Mouse (Mus musculus): ENCODE data around the gene Stip1. TPM values are rescaled to one million over a fixed set of nuclear protein-coding genes. Genes with fewer than 3 reads are reported as not detected.

The Stip1 gene
- polyA plus RNA-seq, 1 experiment, result 9.2 TPM

GRCm38 (mm10) chr19:7066828-7067342 is 27.1 kb upstream of the Stip1 start:
- peak overlapping the region; percentile 10 for H3K4me3 ChIP-seq (replicated peaks)
- TF ChIP-seq GATA1 (IDR thresholded peaks at IDR 0.05; ENCODE audit: low read length) (no peak), TAL1 (IDR thresholded peaks at IDR 0.05; ENCODE audit: low read length) (no peak)
- no peaks in the 10 kb centered on the region for H3K9me3 ChIP-seq (ENCODE audit: control insufficient read depth, low read length)
- no peaks in the 10 kb centered on the region for H3K36me3 ChIP-seq (ENCODE audit: control insufficient read depth)
- peaks cover 48% of the 10 kb centered on the region for H3K27me3 ChIP-seq (ENCODE audit: control insufficient read depth)
- H3K4me1 ChIP-seq (ENCODE audit: control insufficient read depth), result peaks cover 47% of the 10 kb centered on the region

DNA sequence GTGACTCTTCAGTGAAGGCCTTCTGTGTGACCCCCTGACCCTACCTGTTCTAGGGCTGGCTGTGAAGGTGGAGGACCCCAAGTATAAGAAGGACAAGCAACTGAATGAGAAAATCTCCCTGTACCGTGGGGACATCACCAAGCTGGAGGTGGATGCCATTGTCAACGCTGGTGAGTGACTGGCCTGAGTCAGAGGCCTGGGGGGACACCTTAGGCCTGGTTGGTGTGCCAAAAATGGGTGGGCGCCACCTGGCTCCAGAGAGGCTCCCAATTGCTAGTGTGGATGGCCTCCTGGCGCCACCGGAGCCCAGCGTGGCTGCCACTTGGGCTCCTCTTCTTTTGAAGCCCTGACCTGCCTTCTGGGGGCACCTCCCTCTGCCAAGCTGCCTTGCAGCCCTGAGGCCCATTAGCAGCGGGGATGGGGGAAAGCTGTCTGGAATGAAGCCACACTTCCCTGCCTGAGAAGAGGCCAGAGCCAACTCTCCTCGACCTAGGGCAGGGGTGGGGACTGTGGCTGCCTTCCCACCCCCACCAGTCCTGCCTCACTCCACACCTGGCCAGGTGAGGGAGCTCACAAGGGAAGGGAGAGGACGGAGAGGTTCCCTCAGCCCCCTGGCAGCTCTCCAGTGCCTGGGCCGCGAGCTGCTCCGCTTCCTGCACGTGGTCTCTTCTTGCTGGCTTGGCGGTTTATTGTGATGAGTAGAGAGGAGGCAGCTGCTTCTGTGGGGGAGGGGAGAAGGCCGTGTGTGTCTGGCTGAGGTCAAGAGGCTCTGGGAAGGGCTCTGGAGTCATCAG is 26.5 kb upstream of the Stip1 start:
- Histone ChIP-seq H3K4me1 (ENCODE audit: control insufficient read depth) (peaks cover 53% of the 10 kb centered on the region), H3K9me3 (ENCODE audit: control insufficient read depth, low read length) (no peaks in the 10 kb centered on the region), H3K27me3 (ENCODE audit: control insufficient read depth) (peaks cover 42% of the 10 kb centered on the region), H3K36me3 (ENCODE audit: control insufficient read depth) (no peaks in the 10 kb centered on the region), H3K4me3 (replicated peaks) (peak overlapping the region; percentile 9)
- TF ChIP-seq TAL1 (IDR thresholded peaks at IDR 0.05; ENCODE audit: low read length) (no peak), GATA1 (IDR thresholded peaks at IDR 0.05; ENCODE audit: low read length) (no peak)

- peaks cover 55% of the 10 kb centered on the region for H3K4me1 ChIP-seq (ENCODE audit: control insufficient read depth)
Observed at GRCm38 (mm10) chr19:7064571-7064970, 24.8 kb upstream of the Stip1 start.

GRCm38 (mm10) chr19:7062916-7063315 is 23.1 kb upstream of the Stip1 start:
- Histone ChIP-seq H3K9me3 (ENCODE audit: control insufficient read depth, low read length) (no peaks in the 10 kb centered on the region), H3K4me3 (replicated peaks) (no peak overlapping the region), H3K36me3 (ENCODE audit: control insufficient read depth) (no peaks in the 10 kb centered on the region), H3K27me3 (ENCODE audit: control insufficient read depth) (peaks cover 8% of the 10 kb centered on the region), H3K4me1 (ENCODE audit: control insufficient read depth) (peaks cover 52% of the 10 kb centered on the region)
- TF ChIP-seq TAL1 (IDR thresholded peaks at IDR 0.05; ENCODE audit: low read length) (no peak), GATA1 (IDR thresholded peaks at IDR 0.05; ENCODE audit: low read length) (no peak)

More at GRCm38 (mm10) chr19:7064571-7064970, 24.8 kb upstream of the Stip1 start:
- Histone ChIP-seq H3K9me3 (ENCODE audit: control insufficient read depth, low read length) (no peaks in the 10 kb centered on the region), H3K27me3 (ENCODE audit: control insufficient read depth) (peaks cover 25% of the 10 kb centered on the region), H3K36me3 (ENCODE audit: control insufficient read depth) (no peaks in the 10 kb centered on the region), H3K4me3 (replicated peaks) (no peak overlapping the region)
- TF ChIP-seq TAL1 (IDR thresholded peaks at IDR 0.05; ENCODE audit: low read length), result no peak
- no peak for TF ChIP-seq GATA1 (IDR thresholded peaks at IDR 0.05; ENCODE audit: low read length)

- H3K4me1 ChIP-seq (ENCODE audit: control insufficient read depth), result peaks cover 52% of the 10 kb centered on the region
- peaks cover 2% of the 10 kb centered on the region; the same call in 1 of the 2 replicates for H3K27me3 ChIP-seq (ENCODE audit: control insufficient read depth)
- no peaks in the 10 kb centered on the region for H3K36me3 ChIP-seq (ENCODE audit: control insufficient read depth)
- H3K4me3 ChIP-seq (replicated peaks), result no peak overlapping the region
- TF ChIP-seq GATA1 (IDR thresholded peaks at IDR 0.05; ENCODE audit: low read length) (no peak), TAL1 (IDR thresholded peaks at IDR 0.05; ENCODE audit: low read length) (no peak)
- H3K9me3 ChIP-seq (ENCODE audit: control insufficient read depth, low read length), result no peaks in the 10 kb centered on the region
Observed at GRCm38 (mm10) chr19:7062110-7062509, 22.3 kb upstream of the Stip1 start.

- no peak for TF ChIP-seq GATA1 (IDR thresholded peaks at IDR 0.05; ENCODE audit: low read length)
- TF ChIP-seq TAL1 (IDR thresholded peaks at IDR 0.05; ENCODE audit: low read length), result no peak
- peaks cover 40% of the 10 kb centered on the region for H3K4me1 ChIP-seq (ENCODE audit: control insufficient read depth)
- H3K4me3 ChIP-seq (replicated peaks), result no peak overlapping the region
- no peaks in the 10 kb centered on the region for H3K9me3 ChIP-seq (ENCODE audit: control insufficient read depth, low read length)
- H3K36me3 ChIP-seq (ENCODE audit: control insufficient read depth), result no peaks in the 10 kb centered on the region
- H3K27me3 ChIP-seq (ENCODE audit: control insufficient read depth), result peaks cover 6% of the 10 kb centered on the region
Observed at GRCm38 (mm10) chr19:7058541-7058940, 18.8 kb upstream of the Stip1 start.

GRCm38 (mm10) chr19:7057722-7058207 is 18.0 kb upstream of the Stip1 start:
- Histone ChIP-seq H3K27me3 (ENCODE audit: control insufficient read depth) (peaks cover 6% of the 10 kb centered on the region), H3K4me3 (replicated peaks) (peak overlapping the region; percentile 71), H3K9me3 (ENCODE audit: control insufficient read depth, low read length) (no peaks in the 10 kb centered on the region), H3K36me3 (ENCODE audit: control insufficient read depth) (no peaks in the 10 kb centered on the region), H3K4me1 (ENCODE audit: control insufficient read depth) (peaks cover 40% of the 10 kb centered on the region)
- TF ChIP-seq GATA1 (IDR thresholded peaks at IDR 0.05; ENCODE audit: low read length) (no peak), TAL1 (IDR thresholded peaks at IDR 0.05; ENCODE audit: low read length) (no peak)

- H3K27me3 ChIP-seq (ENCODE audit: control insufficient read depth), result peaks cover 6% of the 10 kb centered on the region
- no peaks in the 10 kb centered on the region for H3K9me3 ChIP-seq (ENCODE audit: control insufficient read depth, low read length)
- peaks cover 40% of the 10 kb centered on the region for H3K4me1 ChIP-seq (ENCODE audit: control insufficient read depth)
- H3K4me3 ChIP-seq (replicated peaks), result peak overlapping the region; percentile 71
- no peaks in the 10 kb centered on the region for H3K36me3 ChIP-seq (ENCODE audit: control insufficient read depth)
- TF ChIP-seq GATA1 (IDR thresholded peaks at IDR 0.05; ENCODE audit: low read length) (no peak), TAL1 (IDR thresholded peaks at IDR 0.05; ENCODE audit: low read length) (no peak)
Observed at GRCm38 (mm10) chr19:7057126-7057721, 17.5 kb upstream of the Stip1 start.

All from erythroblast, embryonic 14.5 days (primary cell).